Mouse (Mus musculus) inflammation-experienced regulatory T-cells, adult 6 months (primary cell): Measurements from ENCODE around the gene Sorcs2. TPM values are rescaled to one million over a fixed set of nuclear protein-coding genes. Genes with fewer than 3 reads are reported as not detected.

Experiments
- ATAC-seq: one replicate; pipeline ENCODE4 v1.8.0; 2017
- polyA plus RNA-seq, 3 experiments: library from polyadenylated mRNA; unstranded; fragments of 100-300 nt; shearing (Covaris generic); gene quantifications; one replicate each; pipeline ENCODE4 v1.2.1; 2017

The Sorcs2 gene
- polyA plus RNA-seq, 3 experiments from 2014 or later = 2.9 to 3.9 TPM; not detected in 1

GRCm38 (mm10) chr5:36389731-36390590 lies 8.0 kb downstream of the Sorcs2 start:
- ATAC-seq = no peak

- no peak for ATAC-seq
These were observed 12.9 kb downstream of the Sorcs2 start for GRCm38 (mm10) chr5:36385062-36385461.

GRCm38 (mm10) chr5:36383431-36383830 lies 14.5 kb downstream of the Sorcs2 start:
- ATAC-seq = no peak

- ATAC-seq = no peak
These were observed 15.2 kb downstream of the Sorcs2 start for GRCm38 (mm10) chr5:36382721-36383120.

- ATAC-seq = no peak
These were observed 15.7 kb downstream of the Sorcs2 start for GRCm38 (mm10) chr5:36382134-36382693.

GRCm38 (mm10) chr5:36379938-36380511 lies 17.9 kb downstream of the Sorcs2 start:
- no peak for ATAC-seq

- no peak for ATAC-seq
These were observed 19.6 kb downstream of the Sorcs2 start for GRCm38 (mm10) chr5:36378370-36378738.

- no peak for ATAC-seq
These were observed 20.2 kb downstream of the Sorcs2 start for GRCm38 (mm10) chr5:36377456-36378369.

- peak; percentile 29 for ATAC-seq
These were observed 22.1 kb downstream of the Sorcs2 start for GRCm38 (mm10) chr5:36375886-36376285.

- ATAC-seq = peak; percentile 52
These were observed 23.5 kb downstream of the Sorcs2 start for GRCm38 (mm10) chr5:36374221-36375050.

GRCm38 (mm10) chr5:36373246-36373891 lies 24.6 kb downstream of the Sorcs2 start:
- peak; percentile 66 for ATAC-seq

GRCm38 (mm10) chr5:36371731-36372130 lies 26.2 kb downstream of the Sorcs2 start:
- no peak for ATAC-seq

GRCm38 (mm10) chr5:36369261-36369684 lies 28.7 kb downstream of the Sorcs2 start:
- ATAC-seq = no peak

GRCm38 (mm10) chr5:36368511-36369135 lies 29.3 kb downstream of the Sorcs2 start:
- ATAC-seq = no peak

GRCm38 (mm10) chr5:36367911-36368310 lies 30.0 kb downstream of the Sorcs2 start:
- ATAC-seq = no peak

- no peak for ATAC-seq
These were observed 30.7 kb downstream of the Sorcs2 start for GRCm38 (mm10) chr5:36367181-36367610.

GRCm38 (mm10) chr5:36361749-36362148 lies 36.2 kb downstream of the Sorcs2 start:
- ATAC-seq = no peak

- ATAC-seq = no peak
These were observed 37.6 kb downstream of the Sorcs2 start for GRCm38 (mm10) chr5:36360343-36360742.

- ATAC-seq = no peak
These were observed 38.2 kb downstream of the Sorcs2 start for GRCm38 (mm10) chr5:36359535-36360243.

- peak; percentile 63 for ATAC-seq
These were observed 39.8 kb downstream of the Sorcs2 start for GRCm38 (mm10) chr5:36358161-36358560.
